17 mouse cellular contexts compared by ENCODE assay signal in genomic region chr5:33574207-33574606, GRCm38 (mm10). TPM values are rescaled to one million over a fixed set of nuclear protein-coding genes. Genes with fewer than 3 reads are reported as not detected.
"Had no signal": no experiment of that assay in that cellular context is flagged by ENCODE, and none has a peak within 500 bp of the region (broad histone marks: within the 10 kb centered on the region; RNA-seq: fewer than 3 reads in every experiment).

No protein-coding gene starts in this region.

- DNase-seq: lung, adult 18-20 months; lung, embryonic 14.5 days; lung, postnatal 10 days; lung, postnatal 4 days; midbrain, embryonic 14.5 days; right cerebral cortex, postnatal 25 days; right cerebral cortex, postnatal 4 days; spleen, adult 18-20 months; thymus, adult 18-20 months; thymus, postnatal 14 days; thymus, postnatal 36 days had no signal

- H3K4me2 ChIP-seq: lung, embryonic 14.5 days; midbrain, embryonic 12.5 days; neural tube, embryonic 12.5 days had no signal

- H3K36me3 ChIP-seq: midbrain, embryonic 10.5 days; midbrain, embryonic 12.5 days; neural tube, embryonic 12.5 days had no signal

- H3K9me3 ChIP-seq: midbrain, embryonic 10.5 days; midbrain, embryonic 12.5 days; neural tube, embryonic 12.5 days had no signal

- H3K27me3 ChIP-seq: midbrain, embryonic 12.5 days; neural tube, embryonic 12.5 days had no signal

- H3K4me1 ChIP-seq: midbrain, embryonic 10.5 days; midbrain, embryonic 12.5 days; neural tube, embryonic 12.5 days had no signal

- H3K9ac ChIP-seq: liver, embryonic 14.5 days; lung, embryonic 14.5 days; midbrain, embryonic 12.5 days; neural tube, embryonic 12.5 days had no signal

- H3K27ac ChIP-seq: liver, embryonic 14.5 days; midbrain, embryonic 10.5 days; midbrain, embryonic 12.5 days; neural tube, embryonic 12.5 days had no signal

- H3K4me3 ChIP-seq: midbrain, embryonic 10.5 days; midbrain, embryonic 12.5 days; neural tube, embryonic 12.5 days had no signal

RNA-seq across cellular contexts. Expression of gene Gm9903, which starts 55.5 kb away (rescaled TPM):
- total RNA-seq: midbrain, postnatal 0 days; monocyte, adult 5-6 weeks had no signal
